Mouse (Mus musculus): ENCODE data around the gene Selp.
A peak's percentile ranks its signal among the peaks of the same experiment; 100 is the strongest.

The Selp gene

DNA sequence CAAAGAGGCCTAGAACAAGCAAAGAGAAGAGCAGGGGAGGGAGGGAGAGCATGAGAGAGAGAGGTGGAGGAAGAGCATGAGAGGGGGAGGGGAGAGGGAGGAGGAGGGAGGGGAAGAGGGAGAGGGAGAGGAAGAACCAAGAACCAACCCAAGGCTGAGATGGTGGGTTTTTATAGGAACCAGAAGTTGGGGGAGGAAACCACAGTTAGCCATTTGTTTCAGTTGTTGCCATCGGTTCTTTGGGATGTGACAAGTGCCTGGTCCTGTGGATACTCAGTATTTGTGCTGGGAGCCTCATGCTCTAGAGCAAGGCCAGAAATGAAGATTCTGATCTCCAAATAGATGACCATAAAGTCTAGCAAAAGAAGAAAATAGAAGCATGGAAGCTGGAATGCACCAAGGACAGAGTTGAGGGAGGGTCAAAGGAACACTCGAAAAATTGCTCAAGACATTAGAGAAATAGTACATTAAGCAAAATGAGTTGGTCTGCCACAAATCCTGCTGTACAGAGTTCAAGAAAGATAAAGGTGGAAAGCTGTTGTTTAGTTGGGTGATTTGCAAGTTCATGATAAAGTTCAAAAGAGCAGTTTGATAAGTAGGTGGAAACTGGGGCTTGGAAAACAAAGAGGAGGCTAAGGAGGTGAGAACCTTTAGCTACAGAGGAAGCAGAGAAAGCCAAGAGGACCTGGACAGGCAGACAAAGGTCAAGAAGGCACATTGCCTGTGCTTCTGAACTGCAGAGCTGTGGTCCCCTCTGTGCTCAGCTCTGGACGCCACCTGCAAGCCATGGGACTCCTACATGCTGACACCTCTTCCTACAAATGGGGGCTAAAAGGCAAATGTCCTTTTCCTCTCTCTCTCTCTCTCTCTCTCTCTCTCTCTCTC is 5.1 kb downstream of the Selp start:
- no peak for DNase-seq (ENCODE audit: low read depth, low spot score)

DNA sequence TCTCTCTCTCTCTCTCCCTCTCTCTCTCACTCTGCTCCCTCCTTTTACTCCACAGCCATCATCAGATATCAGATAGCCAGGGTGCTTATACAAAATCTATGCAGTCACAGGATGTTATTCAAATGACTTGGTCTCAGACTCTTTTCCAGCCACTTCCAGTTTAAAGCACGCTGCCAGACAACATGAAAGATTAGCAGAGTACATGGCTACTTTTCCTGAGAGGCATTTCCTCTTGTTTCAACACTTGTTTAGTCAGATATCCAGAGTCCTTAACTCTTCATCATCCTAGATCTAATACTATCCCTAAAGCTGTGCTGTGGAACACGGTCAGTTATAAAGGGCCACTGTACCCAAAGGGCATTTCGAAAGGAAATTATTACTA is 5.7 kb downstream of the Selp start:
- no peak for DNase-seq (ENCODE audit: low read depth, low spot score)

DNA sequence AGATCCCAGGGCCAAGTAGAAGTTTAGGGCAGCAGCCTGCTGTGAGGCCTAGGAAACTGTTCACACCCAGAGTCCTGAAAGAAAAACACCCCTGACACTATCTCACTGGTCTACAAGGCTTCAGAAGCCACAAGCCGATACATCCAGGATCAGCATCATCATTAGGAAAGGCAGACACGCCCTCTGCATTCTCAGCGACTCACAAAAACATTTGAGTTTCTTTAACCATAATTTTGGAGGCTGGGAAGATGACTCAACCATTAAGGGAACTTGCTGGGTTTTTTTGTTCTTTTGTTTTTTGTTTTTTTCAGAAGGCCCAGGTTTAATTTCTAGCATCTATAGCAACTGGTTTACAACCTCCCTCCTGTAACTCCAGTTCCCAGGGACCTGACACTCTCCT is 8.8 kb downstream of the Selp start:
- DNase-seq (ENCODE audit: low read depth, low spot score) = no peak

DNA sequence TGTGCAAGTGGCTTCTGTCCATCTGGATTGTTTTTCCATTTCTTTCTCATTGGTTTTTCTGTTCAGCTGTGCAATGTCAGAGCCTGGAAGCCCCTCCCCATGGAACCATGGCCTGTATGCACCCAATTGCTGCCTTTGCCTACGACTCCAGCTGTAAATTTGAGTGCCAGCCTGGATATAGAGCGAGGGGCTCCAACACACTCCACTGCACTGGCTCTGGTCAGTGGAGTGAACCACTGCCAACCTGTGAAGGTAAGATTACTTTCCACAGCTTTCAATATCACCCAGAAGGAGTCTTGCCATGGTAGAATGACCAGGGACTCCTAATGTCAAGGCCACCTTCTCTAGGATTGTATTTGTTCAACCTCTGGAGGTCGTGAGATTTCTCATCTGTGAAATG is 14.9 kb downstream of the Selp start:
- DNase-seq (ENCODE audit: low read depth, low spot score) = no peak

DNA sequence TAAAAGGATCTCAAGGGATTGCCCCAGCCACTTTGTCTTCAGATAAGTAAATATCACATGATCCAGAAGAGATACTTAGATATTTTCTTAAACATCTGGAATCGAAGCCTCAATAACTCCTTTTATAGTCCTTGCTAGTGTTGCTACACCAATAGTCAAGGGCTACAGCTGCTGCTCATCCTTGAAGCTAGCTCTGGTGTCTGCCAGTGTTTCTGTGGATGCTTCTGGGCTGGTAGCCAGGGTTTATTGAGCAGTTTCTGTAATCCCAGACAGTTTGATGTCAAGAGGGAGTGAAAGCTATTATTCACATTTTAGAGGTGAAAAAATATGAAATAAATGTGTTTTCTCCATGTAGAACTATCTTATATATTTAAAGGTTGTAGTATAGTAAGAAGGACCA is 17.5 kb downstream of the Selp start:
- no peak for DNase-seq (ENCODE audit: low read depth, low spot score)

DNA sequence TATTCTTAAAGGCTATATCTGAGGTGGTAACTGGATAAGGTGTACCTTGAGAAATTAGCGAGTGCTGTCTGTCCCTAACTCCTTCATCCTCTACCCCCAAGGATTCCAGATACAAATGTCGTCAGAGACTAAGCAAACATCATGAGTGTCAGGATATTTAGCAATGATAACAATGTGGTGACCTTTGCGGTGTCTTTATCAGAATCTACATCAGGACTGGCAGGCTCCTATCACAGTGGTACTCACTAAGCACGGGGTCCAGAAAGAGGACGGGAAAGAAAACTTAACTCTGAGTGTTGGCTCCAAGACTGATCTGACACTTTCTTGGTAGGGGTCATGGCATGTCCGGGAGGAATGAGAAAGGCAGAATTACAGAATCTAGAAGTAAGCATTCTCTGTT is 19.0 kb downstream of the Selp start:
- DNase-seq (ENCODE audit: low read depth, low spot score) = no peak

DNA sequence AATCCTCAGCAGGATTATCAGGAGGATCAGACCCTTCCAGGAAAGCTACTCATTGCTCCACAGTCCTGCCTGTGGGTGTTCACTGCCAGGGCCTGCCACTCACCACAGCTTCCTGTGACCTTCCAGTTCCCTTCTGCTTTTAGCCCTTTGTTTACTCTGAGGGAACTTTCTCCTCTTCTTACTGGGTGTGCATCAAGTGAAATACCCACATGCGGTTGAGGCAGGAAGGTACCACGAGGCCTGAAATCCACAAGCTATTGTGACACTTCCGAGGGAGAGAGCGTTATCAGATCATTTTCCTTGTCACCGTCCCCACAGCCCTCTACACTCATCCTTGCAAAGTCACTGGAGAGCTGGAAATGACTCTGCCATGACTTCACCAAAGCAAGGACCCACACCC is 20.3 kb downstream of the Selp start:
- DNase-seq (ENCODE audit: low read depth, low spot score) = no peak

DNA sequence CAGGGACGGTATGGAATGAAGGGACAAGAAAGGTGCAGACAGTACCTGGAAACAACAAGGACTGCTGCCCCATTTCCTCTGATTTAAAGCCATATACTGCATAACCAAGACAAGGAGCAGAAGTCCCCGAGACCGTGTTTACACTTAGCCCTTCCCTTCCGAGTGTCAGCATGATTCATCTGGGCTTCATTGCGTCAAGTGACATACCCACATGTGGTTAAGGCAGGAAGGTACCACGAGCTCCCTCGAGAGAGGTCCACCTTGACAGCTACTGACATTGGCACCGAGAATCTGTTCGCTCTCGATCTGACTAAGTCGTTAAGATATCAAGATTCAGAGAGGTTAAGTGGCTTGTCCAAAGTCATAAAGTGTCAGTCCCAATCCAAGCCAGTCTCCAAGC is 20.9 kb downstream of the Selp start:
- no peak for DNase-seq (ENCODE audit: low read depth, low spot score)

DNA sequence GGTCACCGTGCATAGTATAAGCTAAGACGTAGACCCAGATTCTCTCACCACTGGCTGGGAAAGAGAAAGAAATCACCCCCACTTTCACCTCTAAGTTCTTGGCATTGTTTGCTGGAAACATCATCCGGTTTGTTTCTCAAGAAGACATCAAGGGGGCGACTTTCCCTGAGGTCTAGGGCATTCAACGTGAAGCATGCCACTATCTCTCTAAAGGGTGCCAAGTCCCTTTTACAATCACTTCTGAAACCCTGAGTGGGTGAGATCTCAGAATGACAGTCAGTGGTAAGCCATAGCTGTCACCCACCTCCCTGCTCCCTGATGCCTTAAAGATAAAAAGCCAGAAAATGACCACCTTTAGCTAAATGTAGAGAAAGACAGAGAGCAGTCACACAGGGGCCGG is 21.6 kb downstream of the Selp start:
- DNase-seq (ENCODE audit: low read depth, low spot score) = no peak

DNA sequence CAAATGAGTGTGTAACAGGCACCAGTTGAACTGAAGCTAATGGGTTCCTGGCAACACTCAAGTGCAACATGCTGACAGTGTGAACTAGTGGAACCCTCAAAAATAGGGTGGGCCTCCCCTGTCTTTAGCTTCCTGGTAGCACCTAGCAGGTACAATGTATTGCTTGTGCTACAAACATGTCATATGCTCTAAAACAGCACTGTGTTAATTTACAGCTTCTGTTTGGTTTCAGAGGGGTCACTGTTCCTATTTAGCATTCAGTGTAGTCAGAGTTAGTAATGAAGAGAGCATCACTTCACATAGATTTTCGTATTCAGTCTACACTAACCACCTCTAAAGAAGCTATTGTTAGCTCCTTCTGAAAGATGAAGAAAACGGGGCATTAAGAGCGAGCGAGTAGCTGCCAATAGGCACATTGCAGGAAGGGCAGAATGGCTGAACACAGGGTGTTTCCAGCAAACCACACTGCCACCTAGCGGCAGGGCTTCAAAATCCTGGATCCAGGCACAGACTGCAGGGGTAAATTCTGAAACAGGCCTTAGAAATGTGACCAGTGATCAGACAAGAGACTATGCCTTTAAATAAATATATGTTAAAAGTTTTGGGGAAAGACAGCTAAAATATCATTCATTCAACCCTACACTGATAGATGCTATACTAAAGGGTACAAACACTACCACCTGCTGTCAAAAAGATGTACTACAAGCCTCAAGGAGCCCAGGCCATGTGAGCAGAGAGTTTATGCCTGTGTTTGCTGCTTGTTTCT is 23.5 kb downstream of the Selp start:
- DNase-seq (ENCODE audit: low read depth, low spot score) = peak; percentile 70

DNA sequence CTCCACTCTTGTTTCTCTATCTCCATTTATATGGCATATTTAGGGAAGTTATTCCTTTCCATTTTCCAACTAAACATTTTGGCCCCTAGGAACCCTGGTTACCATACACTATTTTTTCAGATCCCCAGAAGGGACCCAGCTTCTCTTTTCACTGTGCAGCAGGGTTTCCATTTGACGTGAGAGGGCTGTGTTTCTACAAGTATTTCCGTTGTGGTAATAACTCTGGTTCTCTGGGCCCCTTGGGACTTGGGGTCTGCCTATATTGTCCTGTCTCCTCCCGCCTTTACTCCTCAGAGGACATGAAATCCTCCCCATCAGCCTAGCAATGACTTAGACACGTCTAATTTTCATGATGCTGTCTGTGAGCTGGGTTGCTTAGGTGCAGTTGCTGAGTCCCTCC is 24.4 kb downstream of the Selp start:
- DNase-seq (ENCODE audit: low read depth, low spot score) = no peak

DNA sequence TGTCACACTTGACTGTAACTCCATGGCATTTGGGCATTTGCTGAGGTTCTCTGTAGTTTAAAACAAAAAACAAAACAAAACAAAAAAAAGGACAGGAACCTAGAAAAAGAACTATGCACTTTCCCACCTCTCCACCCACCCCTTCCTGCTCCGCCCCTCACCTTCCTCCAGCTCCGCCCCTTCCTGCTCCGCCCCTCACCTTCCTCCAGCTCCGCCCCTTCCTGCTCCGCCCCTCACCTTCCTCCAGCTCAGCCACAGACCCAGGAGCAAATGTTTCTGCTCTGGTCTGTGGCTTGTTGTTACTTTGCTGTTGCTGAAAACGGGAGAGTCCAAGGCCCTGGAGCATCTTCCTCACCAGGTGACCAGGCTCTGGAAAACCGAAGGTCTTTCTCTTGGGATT is 34.0 kb downstream of the Selp start:
- DNase-seq (ENCODE audit: low read depth, low spot score) = no peak

DNA sequence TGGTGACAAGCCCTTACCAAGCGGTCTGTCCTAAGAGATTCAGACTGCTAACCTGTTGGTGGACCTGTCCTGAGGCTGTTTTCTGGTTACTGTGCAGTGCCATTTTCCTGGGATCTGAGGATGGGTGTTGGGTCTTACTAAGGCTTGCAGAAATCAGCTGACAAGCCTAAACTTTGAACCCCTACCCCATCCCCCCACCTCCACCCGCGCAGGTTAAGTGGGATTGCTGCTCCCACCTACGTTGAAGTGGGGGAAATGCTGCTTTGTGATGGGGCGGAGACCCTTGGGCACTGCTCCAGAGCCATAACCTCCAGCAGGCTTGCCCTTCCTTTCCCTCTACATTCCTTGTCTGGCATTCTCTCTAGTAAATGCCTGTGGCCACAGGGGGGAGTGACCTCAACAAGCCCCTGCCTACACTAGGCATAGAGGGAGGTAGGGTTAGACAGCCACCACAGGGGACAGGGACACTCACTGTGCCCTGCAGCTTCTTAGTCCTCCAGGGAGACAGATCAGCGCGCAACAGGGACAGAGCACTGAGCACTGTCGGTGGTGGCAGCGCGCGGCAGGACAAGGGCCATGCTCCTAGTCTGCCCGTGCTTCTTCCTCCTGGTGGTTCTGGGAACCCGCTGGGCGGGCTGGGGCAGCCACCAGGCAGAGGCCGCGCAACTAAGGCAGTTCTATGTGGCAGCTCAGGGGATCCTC is 36.5 kb downstream of the Selp start, which contains the start of gene F5:
Gene F5, plus strand, starts transcription at position 452 of the 702 bp plus-strand sequence.
- DNase-seq (ENCODE audit: low read depth, low spot score) = peak; percentile 72

DNA sequence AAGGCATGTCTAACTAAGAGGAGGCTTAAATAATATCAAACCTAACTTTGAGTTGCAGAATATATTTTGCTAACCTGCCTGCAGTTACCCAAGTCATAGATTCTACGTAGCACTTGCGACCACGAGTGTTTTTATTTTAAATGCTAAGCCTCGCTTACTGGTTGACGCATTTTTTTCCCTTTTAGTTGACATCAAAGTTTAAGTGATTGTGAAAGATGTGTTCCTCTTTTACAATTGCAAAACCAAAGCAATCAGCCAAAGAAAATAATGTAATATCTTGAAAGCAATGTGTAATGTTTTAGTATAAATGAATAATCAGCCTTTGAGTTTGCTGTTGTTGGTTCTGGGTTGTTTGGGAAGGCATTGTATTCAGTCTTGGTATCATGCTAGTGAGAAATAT is 37.8 kb downstream of the Selp start:
- no peak for DNase-seq (ENCODE audit: low read depth, low spot score)

DNA sequence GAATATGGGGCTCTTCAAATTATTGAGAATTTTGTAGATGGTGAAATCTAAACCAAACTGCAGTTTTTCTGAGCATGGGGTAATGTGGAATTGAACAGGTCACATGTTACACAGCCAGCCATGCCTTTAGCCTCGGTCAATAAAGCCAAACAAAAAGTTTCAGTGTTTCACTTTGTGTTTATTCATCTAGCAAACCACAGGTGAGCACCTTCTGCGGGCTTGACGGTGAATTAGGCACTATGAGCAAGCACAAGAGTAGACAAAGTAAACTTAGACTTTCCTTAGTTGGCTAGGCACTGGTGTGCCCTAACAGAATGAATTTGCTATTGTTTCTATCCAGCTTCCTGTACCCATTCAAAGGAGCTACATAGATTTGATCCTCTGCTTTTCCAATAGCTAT is 39.9 kb downstream of the Selp start:
- no peak for DNase-seq (ENCODE audit: low read depth, low spot score)

DNA sequence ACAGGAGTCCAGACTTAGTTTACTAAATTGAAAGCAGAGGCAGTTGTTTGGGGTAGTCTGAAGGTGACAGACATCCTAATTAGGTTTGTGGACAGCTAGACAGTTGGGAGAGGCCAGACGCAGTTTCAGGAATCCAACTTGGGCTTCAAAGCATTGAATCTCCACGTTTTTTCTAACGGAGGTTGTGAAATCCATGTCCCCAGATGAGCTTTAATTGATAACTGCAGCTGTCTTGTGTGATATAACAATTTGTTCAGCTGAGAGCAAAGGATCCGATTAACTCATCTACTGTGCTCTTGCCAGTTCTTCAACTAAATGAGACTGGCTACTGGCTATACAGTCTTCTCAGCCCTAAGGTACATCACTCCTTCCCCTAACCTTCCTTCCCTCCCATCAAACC is 43.5 kb downstream of the Selp start:
- DNase-seq (ENCODE audit: low read depth, low spot score) = no peak

DNA sequence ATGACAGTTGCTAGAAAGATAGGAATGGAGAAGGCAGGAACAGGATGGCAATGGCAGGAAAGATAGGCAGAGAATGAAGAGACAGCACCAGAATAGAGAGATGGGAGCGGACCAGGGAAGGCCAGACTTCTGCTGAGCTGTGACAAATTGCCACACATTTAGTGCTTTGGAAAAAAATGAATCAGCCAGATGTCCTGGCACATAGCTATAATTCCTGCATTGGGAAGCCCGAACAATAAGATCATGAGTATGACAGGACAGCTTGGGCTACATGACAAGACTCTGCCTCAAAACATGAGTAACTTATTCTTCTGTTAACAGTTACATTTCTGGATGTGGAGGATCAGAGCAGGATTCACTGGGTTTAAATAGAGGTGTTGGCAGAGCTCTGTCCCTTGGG is 44.7 kb downstream of the Selp start:
- no peak for DNase-seq (ENCODE audit: low read depth, low spot score)

DNA sequence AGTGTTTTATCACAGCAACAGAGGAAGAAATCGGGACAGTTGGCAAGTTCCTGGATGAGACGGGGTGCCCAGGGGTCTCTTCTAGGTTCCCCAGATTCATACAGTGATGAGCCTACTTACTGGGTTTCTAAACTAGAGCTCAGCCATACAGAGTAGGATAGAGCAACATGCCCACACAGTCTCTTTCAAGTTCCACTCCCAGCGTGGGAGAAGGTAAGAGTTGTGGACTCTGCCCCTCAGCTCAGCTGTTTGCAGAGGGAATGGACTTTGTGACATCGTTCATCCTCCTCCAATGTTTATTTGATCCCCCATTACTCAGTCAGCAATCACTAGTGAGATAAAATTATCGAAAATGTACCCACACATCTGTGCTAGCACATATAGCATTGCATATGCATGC is 47.7 kb downstream of the Selp start:
- no peak for DNase-seq (ENCODE audit: low read depth, low spot score)

DNA sequence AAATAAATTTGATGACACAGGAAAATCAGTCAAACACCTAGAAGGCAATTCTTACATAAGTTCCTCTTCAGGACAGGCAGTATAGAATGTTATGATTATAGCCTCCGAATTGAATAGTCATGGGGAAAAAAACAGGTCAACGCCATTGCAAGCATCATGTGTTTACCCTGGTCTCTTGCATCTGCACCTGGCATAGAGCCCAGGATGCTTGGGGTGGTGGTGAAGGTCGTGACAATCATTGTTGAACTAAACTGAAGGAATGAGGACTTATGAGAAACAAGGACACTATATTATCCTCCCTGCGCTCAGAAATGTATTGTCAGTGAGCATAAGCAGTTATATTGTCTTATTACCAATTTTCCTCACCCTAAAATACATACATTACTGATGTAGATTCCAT is 53.8 kb downstream of the Selp start:
- no peak for DNase-seq (ENCODE audit: low read depth, low spot score)

DNA sequence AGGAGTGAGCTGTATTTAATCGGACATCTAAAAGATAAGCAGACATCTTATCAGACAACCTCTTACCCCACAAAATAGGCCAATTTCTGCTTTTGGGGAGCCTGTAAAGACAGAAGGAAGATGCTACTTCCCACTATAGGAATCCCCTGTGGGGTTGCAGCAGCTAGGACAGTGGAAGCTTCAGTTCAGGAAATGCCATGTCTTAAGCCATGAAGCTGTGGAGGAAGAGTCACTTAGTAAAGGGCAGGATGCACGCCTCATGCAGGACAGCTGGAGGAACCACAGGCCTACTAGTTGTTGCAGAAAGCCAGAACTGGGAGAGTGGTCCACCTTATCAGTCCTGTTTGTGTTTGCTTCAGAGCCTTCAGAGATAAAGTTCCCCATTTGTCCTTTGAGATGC is 55.4 kb downstream of the Selp start:
- no peak for DNase-seq (ENCODE audit: low read depth, low spot score)

DNA sequence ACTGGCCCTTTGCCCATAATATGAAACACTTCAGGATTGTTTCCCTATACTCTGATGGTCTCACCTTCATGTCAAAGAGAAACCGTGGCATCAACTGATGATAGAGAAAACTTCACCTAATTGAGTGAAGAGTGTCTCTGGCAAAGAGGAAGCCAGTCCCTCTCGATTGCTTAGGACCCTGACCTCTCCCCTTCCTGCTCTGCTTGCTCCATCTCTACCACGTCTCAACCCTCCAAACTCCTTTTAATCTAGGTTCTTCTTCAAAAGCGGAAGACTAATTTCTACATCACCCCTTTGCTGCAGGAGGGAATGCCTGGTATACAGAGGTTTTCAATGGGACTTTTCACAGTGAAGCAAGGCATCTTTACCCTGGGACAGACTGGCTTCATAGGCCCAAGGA is 58.1 kb downstream of the Selp start:
- no peak for DNase-seq (ENCODE audit: low read depth, low spot score)

DNA sequence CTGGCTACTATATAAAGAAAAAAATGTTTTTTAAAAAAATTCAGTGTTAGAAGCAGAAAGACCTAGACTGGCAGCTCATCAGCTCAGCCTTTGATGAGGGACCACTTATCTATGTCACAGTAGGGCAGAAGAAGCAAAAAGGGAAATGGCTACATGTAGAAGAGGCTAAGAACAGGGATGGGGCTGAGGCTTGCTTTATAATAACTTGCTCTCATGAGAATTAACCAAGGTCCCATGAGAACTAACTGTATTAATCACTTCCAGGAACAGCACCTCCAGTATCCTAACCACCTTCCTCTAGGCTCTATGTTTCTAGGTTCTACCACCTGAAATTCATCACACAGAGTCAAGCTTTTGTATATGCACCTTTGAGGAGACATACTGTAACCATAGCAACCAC is 61.8 kb downstream of the Selp start:
- DNase-seq (ENCODE audit: low read depth, low spot score) = no peak

DNA sequence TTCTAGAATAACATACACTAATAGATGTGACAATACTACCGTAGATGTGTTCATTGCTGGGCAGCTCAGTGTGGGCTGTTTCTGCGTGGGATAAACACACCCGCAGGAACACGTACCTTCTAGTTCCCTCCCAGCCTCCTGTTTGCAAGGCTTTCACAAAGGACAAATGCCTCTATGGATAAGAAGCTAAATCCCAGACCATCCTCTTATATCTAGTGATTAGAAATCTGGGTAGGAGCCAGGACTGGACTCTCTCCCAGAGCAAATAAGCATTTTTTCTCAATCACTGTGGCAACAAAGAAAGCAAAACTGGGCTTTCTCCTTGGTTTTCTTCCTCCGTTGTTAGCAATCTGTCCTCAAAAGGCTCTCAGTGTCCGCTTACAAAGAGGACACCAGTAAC is 63.4 kb downstream of the Selp start:
- DNase-seq (ENCODE audit: low read depth, low spot score) = no peak

Measured in R1 (cell line).